Mouse (Mus musculus) hindbrain, embryonic 14.5 days (tissue): ENCODE measurements around the gene Lyl1. TPM values are rescaled to one million over a fixed set of nuclear protein-coding genes. Genes with fewer than 3 reads are reported as not detected.

Experiments used
- ATAC-seq: fragments of 200-750 bp; cut with Nextera tagmentation; 2 replicates; pipeline ENCODE4 v1.8.0; 2017; ENCODE audit warnings: moderate number of reproducible peaks, mild to moderate bottlenecking, moderate TSS enrichment, moderate library complexity; ENCODE audit not compliant: low FRiP score
- DNase-seq: peaks from one replicate; pipeline ENCODE4 v3.0.0-alpha.2; 2015; ENCODE audit warnings: low spot score
- H3K27ac ChIP-seq: fragments of 300-500 bp; sonication (generic); 2 replicates; pipeline ENCODE4 v1.5.1; 2014; ENCODE audit warnings: mild to moderate bottlenecking, moderate library complexity
- H3K27me3 ChIP-seq: fragments of 300-500 bp; sonication (generic); 2 replicates; pipeline ENCODE4 v1.6.1; 2014; ENCODE audit warnings: mild to moderate bottlenecking, low read length, mixed read lengths; ENCODE audit not compliant: control insufficient read depth, insufficient read depth
- H3K36me3 ChIP-seq: fragments of 300-500 bp; sonication (generic); replicated peaks from 2 replicates; pipeline ENCODE4 v1.6.1; 2014; ENCODE audit not compliant: control insufficient read depth, insufficient read depth
- H3K4me1 ChIP-seq: fragments of 300-500 bp; sonication (generic); replicated peaks from 2 replicates; pipeline ENCODE4 v1.6.1; 2014; ENCODE audit warnings: antibody characterized with exemption, low read length, mixed read lengths; ENCODE audit not compliant: control insufficient read depth, insufficient read depth
- H3K4me2 ChIP-seq: fragments of 300-500 bp; sonication (generic); replicated peaks from 2 replicates; pipeline ENCODE4 v1.6.1; 2014; ENCODE audit warnings: mild to moderate bottlenecking, moderate library complexity
- H3K4me3 ChIP-seq: fragments of 300-500 bp; sonication (generic); replicated peaks from 2 replicates; pipeline ENCODE4 v1.5.1; 2014; ENCODE audit warnings: mild to moderate bottlenecking, low read length
- H3K9ac ChIP-seq: fragments of 300-500 bp; sonication (generic); 2 replicates; pipeline ENCODE4 v1.6.1; 2014
- H3K9me3 ChIP-seq: fragments of 300-500 bp; sonication (generic); 2 replicates; pipeline ENCODE4 v1.6.1; 2016; ENCODE audit warnings: low read length; ENCODE audit not compliant: control insufficient read depth
- WGBS: fragments of 180-500 bp; shearing (Covaris S2); extraction: QIAGEN DNeasy Blood & Tissue Kit; methylation state at CpG from one replicate; pipeline ENCODE4 v1.1.7; 2014; 5-methylcytosine and 5-hydroxymethylcytosine counted together
- polyA plus RNA-seq: library from polyadenylated mRNA; unstranded; fragments of >200 nt; fragmentation: Nextera tagmentation; extraction: Ambion mirVana; gene quantifications from 2 replicates; pipeline ENCODE4 v1.2.1, GENCODE M21; 2014

The Lyl1 gene
- polyA plus RNA-seq, 1 experiment from 2014 or later: 5.1 TPM

GRCm38 (mm10) chr8:84732545-84732944 is 31.3 kb downstream of the Lyl1 start:
- 61% methylated on average over 5 of the region's 5 CpGs for WGBS
- Histone ChIP-seq H3K27me3 (peaks cover 15% of the 10 kb centered on the region; the same call in 1 of the 2 replicates), H3K4me2 (no peak overlapping the region), H3K9me3 (no peaks in the 10 kb centered on the region), H3K4me1 (peaks cover 55% of the 10 kb centered on the region), H3K36me3 (peaks cover 3% of the 10 kb centered on the region; the same call in 1 of the 2 replicates), H3K27ac (peak overlapping the region; percentile 83; the same call in 1 of the 2 replicates), H3K4me3 (no peak overlapping the region), H3K9ac (no peak overlapping the region)
- DNase-seq (no peak), ATAC-seq (no peak)

- H3K36me3 ChIP-seq: no peaks in the 10 kb centered on the region
- H3K4me1 ChIP-seq: peaks cover 60% of the 10 kb centered on the region
- 57% methylated on average over 6 of the region's 6 CpGs for WGBS
- DNase-seq (no peak), ATAC-seq (no peak)
- H3K9ac ChIP-seq: no peak overlapping the region
- H3K27ac ChIP-seq: peak overlapping the region; percentile 83; the same call in 1 of the 2 replicates
- no peak overlapping the region for H3K4me2 ChIP-seq
- H3K27me3 ChIP-seq: peaks cover 20% of the 10 kb centered on the region
- no peaks in the 10 kb centered on the region for H3K9me3 ChIP-seq
- H3K4me3 ChIP-seq: no peak overlapping the region
These were observed 31.7 kb downstream of the Lyl1 start for GRCm38 (mm10) chr8:84732996-84733395.

- Histone ChIP-seq H3K9me3 (no peaks in the 10 kb centered on the region), H3K4me1 (peaks cover 60% of the 10 kb centered on the region), H3K27me3 (peaks cover 29% of the 10 kb centered on the region), H3K27ac (no peak overlapping the region), H3K4me2 (no peak overlapping the region), H3K4me3 (no peak overlapping the region), H3K9ac (no peak overlapping the region), H3K36me3 (no peaks in the 10 kb centered on the region)
- DNase-seq (no peak), ATAC-seq (no peak)
- 83% methylated on average over 6 of the region's 6 CpGs for WGBS
These were observed 32.7 kb downstream of the Lyl1 start for GRCm38 (mm10) chr8:84733959-84734358.

GRCm38 (mm10) chr8:84734680-84735079 is 33.4 kb downstream of the Lyl1 start:
- no peak overlapping the region for H3K9ac ChIP-seq
- 78% methylated on average over 2 of the region's 2 CpGs for WGBS
- peaks cover 54% of the 10 kb centered on the region for H3K4me1 ChIP-seq
- H3K9me3 ChIP-seq: no peaks in the 10 kb centered on the region
- no peaks in the 10 kb centered on the region for H3K36me3 ChIP-seq
- no peak for DNase-seq
- no peak for ATAC-seq
- peaks cover 36% of the 10 kb centered on the region for H3K27me3 ChIP-seq
- no peak overlapping the region for H3K4me2 ChIP-seq
- H3K4me3 ChIP-seq: no peak overlapping the region
- H3K27ac ChIP-seq: no peak overlapping the region

GRCm38 (mm10) chr8:84735597-84735996 is 34.3 kb downstream of the Lyl1 start:
- no peak overlapping the region for H3K4me2 ChIP-seq
- no peak overlapping the region for H3K9ac ChIP-seq
- no peak overlapping the region for H3K4me3 ChIP-seq
- peaks cover 45% of the 10 kb centered on the region for H3K27me3 ChIP-seq
- H3K9me3 ChIP-seq: no peaks in the 10 kb centered on the region
- peaks cover 48% of the 10 kb centered on the region for H3K4me1 ChIP-seq
- ATAC-seq (no peak), DNase-seq (no peak)
- no peak overlapping the region for H3K27ac ChIP-seq
- 57% methylated on average over 2 of the region's 2 CpGs for WGBS
- H3K36me3 ChIP-seq: no peaks in the 10 kb centered on the region

GRCm38 (mm10) chr8:84736521-84736920 is 35.3 kb downstream of the Lyl1 start:
- Histone ChIP-seq H3K36me3 (no peaks in the 10 kb centered on the region), H3K4me1 (peaks cover 47% of the 10 kb centered on the region), H3K27ac (no peak overlapping the region), H3K4me3 (no peak overlapping the region), H3K9ac (no peak overlapping the region), H3K9me3 (no peaks in the 10 kb centered on the region), H3K27me3 (peaks cover 54% of the 10 kb centered on the region), H3K4me2 (no peak overlapping the region)
- DNase-seq (no peak), ATAC-seq (no peak)
- WGBS: 68% methylated on average over 4 of the region's 4 CpGs

- Histone ChIP-seq H3K4me2 (peak overlapping the region; percentile 22), H3K4me3 (no peak overlapping the region), H3K9me3 (no peaks in the 10 kb centered on the region), H3K4me1 (peaks cover 48% of the 10 kb centered on the region), H3K36me3 (no peaks in the 10 kb centered on the region), H3K9ac (no peak overlapping the region), H3K27me3 (peaks cover 65% of the 10 kb centered on the region), H3K27ac (no peak overlapping the region)
- 1% methylated on average over 16 of the region's 16 CpGs for WGBS
- ATAC-seq (peak; percentile 49), DNase-seq (peak; percentile 79)
These were observed 36.4 kb downstream of the Lyl1 start for GRCm38 (mm10) chr8:84737608-84738007.

GRCm38 (mm10) chr8:84738266-84738665 is 37.0 kb downstream of the Lyl1 start:
- no peak overlapping the region for H3K4me3 ChIP-seq
- 0 out of 2 replicates have a peak overlapping the region, but pooled peaks have one; percentile 34 for H3K27ac ChIP-seq
- H3K4me2 ChIP-seq: no peak overlapping the region; the same call in 1 of the 2 replicates
- H3K27me3 ChIP-seq: peaks cover 70% of the 10 kb centered on the region
- H3K9ac ChIP-seq: 0 out of 2 replicates have a peak overlapping the region, but pooled peaks have one; percentile 29
- ATAC-seq (no peak), DNase-seq (no peak)
- WGBS: 5% methylated on average over 10 of the region's 10 CpGs
- peaks cover 47% of the 10 kb centered on the region for H3K4me1 ChIP-seq
- no peaks in the 10 kb centered on the region for H3K9me3 ChIP-seq
- H3K36me3 ChIP-seq: no peaks in the 10 kb centered on the region

GRCm38 (mm10) chr8:84738715-84739400 is 37.6 kb downstream of the Lyl1 start:
- Histone ChIP-seq H3K4me3 (no peak overlapping the region), H3K27me3 (peaks cover 76% of the 10 kb centered on the region), H3K36me3 (no peaks in the 10 kb centered on the region), H3K9ac (0 out of 2 replicates have a peak overlapping the region, but pooled peaks have one; percentile 29), H3K4me1 (peaks cover 48% of the 10 kb centered on the region), H3K27ac (0 out of 2 replicates have a peak overlapping the region, but pooled peaks have one; percentile 34), H3K4me2 (no peak overlapping the region), H3K9me3 (no peaks in the 10 kb centered on the region)
- no peak for DNase-seq
- ATAC-seq: no peak
- WGBS: 37% methylated on average over 10 of the region's 10 CpGs
